Mouse (Mus musculus) common myeloid progenitor, adult 5-6 weeks (primary cell): Measurements from ENCODE around the gene Cdc34. TPM values are rescaled to one million over a fixed set of nuclear protein-coding genes. Genes with fewer than 3 reads are reported as not detected.

ENCODE experiments used
- ATAC-seq: replicated peaks from 2 replicates; pipeline ENCODE4 v1.8.0; 2016; ENCODE audit warnings: low read depth, mild to moderate bottlenecking, moderate TSS enrichment, inconsistent platforms; ENCODE audit not compliant: poor library complexity, severe bottlenecking
- total RNA-seq: library from RNA; stranded (forward); fragments of 200-1000, 187-1606 nt; gene quantifications from 2 replicates; pipeline ENCODE4 v1.2.3, GENCODE M21; 2017

Gene Cdc34
- total RNA-seq, 1 experiment from 2014 or later, result 113 TPM

- peak; percentile 27 for ATAC-seq
These were observed 12.4 kb upstream of the Cdc34 start for GRCm38 (mm10) chr10:79669576-79670057.

GRCm38 (mm10) chr10:79670071-79670888, 11.7 kb upstream of the Cdc34 start:
- ATAC-seq, result no peak

- ATAC-seq, result no peak
These were observed 10.5 kb upstream of the Cdc34 start for GRCm38 (mm10) chr10:79671396-79672087.

GRCm38 (mm10) chr10:79672088-79672455, 9.9 kb upstream of the Cdc34 start:
- no peak for ATAC-seq

- ATAC-seq, result no peak
These were observed 8.9 kb upstream of the Cdc34 start for GRCm38 (mm10) chr10:79673054-79673453.

- no peak for ATAC-seq
These were observed 6.5 kb upstream of the Cdc34 start for GRCm38 (mm10) chr10:79675346-79676035.

- peak; percentile 3 for ATAC-seq
These were observed 1.1 kb upstream of the Cdc34 start for GRCm38 (mm10) chr10:79680606-79681495.

- no peak for ATAC-seq
These were observed 538 bp downstream of the Cdc34 start for GRCm38 (mm10) chr10:79682551-79682915.

GRCm38 (mm10) chr10:79682916-79683582, 1.1 kb downstream of the Cdc34 start:
- ATAC-seq, result 0 out of 2 replicates have a peak, but pooled peaks have one; percentile 11

- no peak for ATAC-seq
These were observed 2.0 kb downstream of the Cdc34 start for GRCm38 (mm10) chr10:79683726-79684640.

GRCm38 (mm10) chr10:79684770-79685600, 3.0 kb downstream of the Cdc34 start:
- no peak for ATAC-seq

- ATAC-seq, result no peak
These were observed 4.2 kb downstream of the Cdc34 start for GRCm38 (mm10) chr10:79686219-79686618.

- no peak for ATAC-seq
These were observed 4.7 kb downstream of the Cdc34 start for GRCm38 (mm10) chr10:79686691-79687090.

GRCm38 (mm10) chr10:79687513-79687912, 5.5 kb downstream of the Cdc34 start:
- no peak for ATAC-seq

GRCm38 (mm10) chr10:79688720-79689119, 6.7 kb downstream of the Cdc34 start, which contains the start of gene Gzmm:
Gene Gzmm, plus strand, starts transcription at chr10:79689020.
- ATAC-seq, result no peak

- ATAC-seq, result no peak
These were observed 7.2 kb downstream of the Cdc34 start for GRCm38 (mm10) chr10:79689178-79689577.

GRCm38 (mm10) chr10:79691986-79692548, 10.1 kb downstream of the Cdc34 start:
- no peak for ATAC-seq
